Mouse (Mus musculus): Measurements from ENCODE around the gene Slc6a11.

Slc6a11 gene

DNA sequence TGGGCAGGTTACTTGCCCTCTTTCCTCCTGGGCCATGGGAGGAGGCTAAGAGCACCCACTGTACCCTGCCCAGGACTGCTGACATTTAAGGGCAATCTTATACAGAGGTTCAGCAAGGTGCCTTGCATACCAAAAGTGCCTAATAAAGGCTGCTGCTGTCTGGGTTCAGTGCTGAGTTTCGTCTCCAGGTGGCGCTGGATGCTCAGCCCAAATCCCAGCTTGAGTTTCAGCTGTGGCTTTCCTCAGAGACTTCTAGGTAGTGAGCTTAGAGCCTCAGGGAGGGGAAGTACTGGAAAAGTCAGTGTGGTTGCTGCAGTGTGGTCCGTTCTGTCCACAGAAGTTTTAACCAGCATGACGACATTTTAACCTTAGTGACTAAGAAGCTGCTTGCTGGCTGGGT, 93.4 kb downstream of the Slc6a11 start:
- no peaks in the 10 kb centered on the region for H3K9me3 ChIP-seq (ENCODE audit: low read length)
- TF ChIP-seq CTCF (conservative IDR thresholded peaks at IDR 0.05; ENCODE audit: low read length): peak; percentile 54
- no peak for TF ChIP-seq POU5F1 (IDR thresholded peaks at IDR 0.05; ENCODE audit: borderline replicate concordance, low read length)
- no peak for TF ChIP-seq NANOG (IDR thresholded peaks at IDR 0.05; ENCODE audit: borderline replicate concordance, low read length)
- H3K36me3 ChIP-seq (ENCODE audit: insufficient read depth, low read length): no peaks in the 10 kb centered on the region
- H3K4me1 ChIP-seq (replicated peaks; ENCODE audit: low read depth, low read length): no peaks in the 10 kb centered on the region
- H3K4me3 ChIP-seq (replicated peaks; ENCODE audit: low read length): no peak overlapping the region
- H3K27me3 ChIP-seq (ENCODE audit: insufficient read depth, low read length): peaks cover 5% of the 10 kb centered on the region; the same call in 1 of the 2 replicates

DNA sequence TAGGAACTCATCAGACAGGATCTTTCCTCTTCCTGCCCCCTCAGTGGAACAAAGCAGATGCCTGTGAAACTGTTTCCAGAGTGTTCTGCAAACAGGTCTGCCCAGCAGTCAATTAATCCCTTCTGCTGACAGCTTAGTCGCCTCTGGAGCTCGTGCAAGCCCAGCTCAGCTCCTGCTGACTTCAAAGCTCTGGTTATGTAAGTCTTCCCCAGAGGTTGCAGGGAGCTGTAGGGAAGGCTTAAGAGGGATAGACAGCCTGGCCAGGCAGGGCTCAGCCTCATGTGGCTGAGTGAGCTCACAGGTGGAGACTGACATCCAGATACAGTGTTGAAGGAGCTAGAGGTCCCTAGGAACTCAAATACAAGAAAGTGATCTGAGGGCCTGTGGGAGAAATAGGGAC, 96.3 kb downstream of the Slc6a11 start:
- no peak overlapping the region for H3K4me3 ChIP-seq (replicated peaks; ENCODE audit: low read length)
- no peaks in the 10 kb centered on the region for H3K9me3 ChIP-seq (ENCODE audit: low read length)
- H3K36me3 ChIP-seq (ENCODE audit: insufficient read depth, low read length): no peaks in the 10 kb centered on the region
- TF ChIP-seq POU5F1 (IDR thresholded peaks at IDR 0.05; ENCODE audit: borderline replicate concordance, low read length): no peak
- no peak for TF ChIP-seq NANOG (IDR thresholded peaks at IDR 0.05; ENCODE audit: borderline replicate concordance, low read length)
- TF ChIP-seq CTCF (conservative IDR thresholded peaks at IDR 0.05; ENCODE audit: low read length): no peak
- H3K4me1 ChIP-seq (replicated peaks; ENCODE audit: low read depth, low read length): no peaks in the 10 kb centered on the region
- peaks cover 5% of the 10 kb centered on the region; the same call in 1 of the 2 replicates for H3K27me3 ChIP-seq (ENCODE audit: insufficient read depth, low read length)

DNA sequence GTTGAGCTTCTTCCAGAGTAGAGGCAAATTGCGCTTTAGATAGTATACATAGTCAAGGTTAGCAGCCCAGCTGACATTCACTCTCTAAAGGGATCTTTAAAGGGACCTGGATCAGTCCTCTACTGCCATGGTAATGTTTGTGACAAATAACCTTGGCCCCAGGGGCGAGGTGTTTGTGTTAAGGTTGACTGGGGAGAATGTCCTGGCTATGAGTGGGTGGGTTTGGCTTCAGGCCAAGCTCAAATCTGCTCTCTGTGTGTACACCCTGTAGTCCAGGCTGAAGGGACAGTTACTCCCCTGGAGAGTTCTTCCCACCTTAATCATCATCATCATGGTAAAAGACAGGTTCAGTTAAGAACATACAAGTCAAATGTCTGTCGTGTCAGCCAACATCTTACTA, 97.2 kb downstream of the Slc6a11 start:
- no peak for TF ChIP-seq POU5F1 (IDR thresholded peaks at IDR 0.05; ENCODE audit: borderline replicate concordance, low read length)
- TF ChIP-seq CTCF (conservative IDR thresholded peaks at IDR 0.05; ENCODE audit: low read length): no peak
- no peak for TF ChIP-seq NANOG (IDR thresholded peaks at IDR 0.05; ENCODE audit: borderline replicate concordance, low read length)
- H3K27me3 ChIP-seq (ENCODE audit: insufficient read depth, low read length): peaks cover 5% of the 10 kb centered on the region; the same call in 1 of the 2 replicates
- H3K36me3 ChIP-seq (ENCODE audit: insufficient read depth, low read length): no peaks in the 10 kb centered on the region
- no peaks in the 10 kb centered on the region for H3K4me1 ChIP-seq (replicated peaks; ENCODE audit: low read depth, low read length)
- H3K4me3 ChIP-seq (replicated peaks; ENCODE audit: low read length): no peak overlapping the region
- H3K9me3 ChIP-seq (ENCODE audit: low read length): no peaks in the 10 kb centered on the region

DNA sequence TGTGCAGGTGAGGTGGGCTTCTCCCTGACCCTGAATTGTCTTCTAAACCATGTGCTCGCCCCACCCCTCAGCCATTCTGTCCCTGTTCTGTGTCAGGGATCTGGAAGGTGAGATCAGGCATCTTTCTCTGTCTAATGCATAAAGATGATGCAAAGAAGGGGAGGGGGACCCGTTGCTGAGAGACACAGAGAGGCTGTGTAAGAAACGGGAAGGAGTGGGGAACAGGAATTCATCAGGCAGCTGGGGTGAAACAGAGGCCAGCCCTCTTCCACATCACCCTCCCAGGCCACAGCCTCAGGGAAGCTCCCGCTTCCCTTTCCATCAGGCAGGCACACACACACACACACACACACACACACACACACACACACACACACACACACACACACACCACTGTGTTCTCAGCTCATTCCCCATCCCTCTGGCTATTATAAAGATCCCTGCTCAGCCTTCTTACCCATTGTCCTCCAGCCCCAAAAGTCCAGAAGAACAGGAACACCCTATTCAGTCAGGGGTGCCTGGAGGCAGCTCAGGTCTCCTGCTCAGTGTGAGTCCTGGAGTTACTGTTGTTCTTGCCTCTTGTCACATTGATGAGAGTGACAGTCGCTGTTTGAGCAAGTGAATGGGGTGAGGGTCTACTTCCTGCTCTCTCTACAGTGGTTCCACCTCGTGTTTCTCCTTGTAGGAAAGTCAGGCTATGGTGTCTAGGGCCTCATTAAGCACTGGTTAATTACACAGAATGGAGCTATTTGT, 108.0 kb downstream of the Slc6a11 start:
- no peaks in the 10 kb centered on the region for H3K4me1 ChIP-seq (replicated peaks; ENCODE audit: low read depth, low read length)
- peaks cover 9% of the 10 kb centered on the region; the same call in 1 of the 2 replicates for H3K9me3 ChIP-seq (ENCODE audit: low read length)
- no peaks in the 10 kb centered on the region for H3K36me3 ChIP-seq (ENCODE audit: insufficient read depth, low read length)
- H3K27me3 ChIP-seq (ENCODE audit: insufficient read depth, low read length): peaks cover 31% of the 10 kb centered on the region
- TF ChIP-seq NANOG (IDR thresholded peaks at IDR 0.05; ENCODE audit: borderline replicate concordance, low read length): no peak
- TF ChIP-seq CTCF (conservative IDR thresholded peaks at IDR 0.05; ENCODE audit: low read length): no peak
- no peak for TF ChIP-seq POU5F1 (IDR thresholded peaks at IDR 0.05; ENCODE audit: borderline replicate concordance, low read length)
- H3K4me3 ChIP-seq (replicated peaks; ENCODE audit: low read length): no peak overlapping the region

DNA sequence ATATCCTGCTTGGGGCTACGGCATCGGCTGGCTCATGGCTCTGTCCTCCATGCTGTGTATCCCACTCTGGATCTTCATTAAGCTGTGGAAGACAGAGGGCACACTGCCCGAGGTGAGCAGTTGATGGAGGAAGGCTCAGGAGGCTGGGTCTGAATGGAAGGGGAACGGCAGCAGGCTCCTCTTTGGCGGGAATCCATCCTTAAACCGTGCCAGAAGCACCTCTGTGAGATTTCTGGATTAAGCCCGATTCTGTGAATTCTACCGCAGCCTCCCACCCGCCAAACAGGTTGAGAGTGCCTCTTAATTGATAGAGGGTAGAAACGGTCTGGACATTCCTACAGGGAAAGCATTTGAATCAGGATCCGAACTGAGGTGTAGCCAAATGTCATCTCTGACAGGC, 114.6 kb downstream of the Slc6a11 start:
- no peaks in the 10 kb centered on the region for H3K4me1 ChIP-seq (replicated peaks; ENCODE audit: low read depth, low read length)
- H3K4me3 ChIP-seq (replicated peaks; ENCODE audit: low read length): no peak overlapping the region
- TF ChIP-seq POU5F1 (IDR thresholded peaks at IDR 0.05; ENCODE audit: borderline replicate concordance, low read length) (no peak), CTCF (conservative IDR thresholded peaks at IDR 0.05; ENCODE audit: low read length) (no peak), NANOG (IDR thresholded peaks at IDR 0.05; ENCODE audit: borderline replicate concordance, low read length) (no peak)
- H3K9me3 ChIP-seq (ENCODE audit: low read length): no peaks in the 10 kb centered on the region
- peaks cover 37% of the 10 kb centered on the region for H3K27me3 ChIP-seq (ENCODE audit: insufficient read depth, low read length)
- H3K36me3 ChIP-seq (ENCODE audit: insufficient read depth, low read length): no peaks in the 10 kb centered on the region

DNA sequence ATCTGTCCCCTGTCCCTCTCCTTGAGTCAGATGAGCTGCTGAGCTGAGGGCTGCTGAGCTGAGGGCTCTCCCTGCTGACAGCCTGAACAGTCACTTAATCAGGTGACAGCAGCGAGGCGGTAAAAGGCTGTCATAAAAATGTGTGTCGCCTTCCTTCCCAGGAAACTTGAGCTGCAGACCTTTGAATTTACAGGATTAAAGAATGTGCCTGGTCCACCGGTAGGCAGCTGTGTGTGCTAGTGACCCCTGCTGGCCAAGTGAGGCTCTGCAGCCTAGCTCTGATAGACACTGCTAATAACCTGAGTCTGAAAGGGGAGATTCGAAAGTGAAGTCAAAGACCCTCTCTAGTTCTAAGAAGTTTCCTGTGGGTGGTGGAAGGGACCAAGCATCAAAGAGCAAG, 119.3 kb downstream of the Slc6a11 start:
- H3K4me1 ChIP-seq (replicated peaks; ENCODE audit: low read depth, low read length): no peaks in the 10 kb centered on the region
- H3K9me3 ChIP-seq (ENCODE audit: low read length): no peaks in the 10 kb centered on the region
- peaks cover 43% of the 10 kb centered on the region for H3K27me3 ChIP-seq (ENCODE audit: insufficient read depth, low read length)
- H3K36me3 ChIP-seq (ENCODE audit: insufficient read depth, low read length): no peaks in the 10 kb centered on the region
- TF ChIP-seq NANOG (IDR thresholded peaks at IDR 0.05; ENCODE audit: borderline replicate concordance, low read length) (no peak), CTCF (conservative IDR thresholded peaks at IDR 0.05; ENCODE audit: low read length) (peak; percentile 96), POU5F1 (IDR thresholded peaks at IDR 0.05; ENCODE audit: borderline replicate concordance, low read length) (no peak)
- H3K4me3 ChIP-seq (replicated peaks; ENCODE audit: low read length): no peak overlapping the region

DNA sequence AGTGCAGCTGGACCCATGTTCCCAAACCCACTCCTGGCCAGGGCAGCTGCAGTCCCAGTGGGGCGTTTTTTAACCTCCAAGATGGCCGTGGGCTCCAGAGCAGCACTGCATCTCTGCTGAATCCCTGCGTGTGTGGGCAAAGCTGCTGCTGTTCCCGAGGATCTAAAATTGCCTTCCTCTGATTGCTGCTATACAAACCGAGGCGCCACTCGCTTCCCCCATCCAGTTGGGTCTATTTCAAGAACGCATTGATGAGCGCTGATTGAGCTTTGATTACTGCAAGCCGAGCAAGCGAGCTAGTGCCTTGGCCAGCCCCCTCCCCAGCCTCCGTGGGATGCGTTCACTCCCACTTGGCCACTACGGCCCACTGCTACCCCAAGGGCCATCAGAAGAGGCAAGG, 123.9 kb downstream of the Slc6a11 start:
- Histone ChIP-seq H3K36me3 (ENCODE audit: insufficient read depth, low read length) (no peaks in the 10 kb centered on the region), H3K27me3 (ENCODE audit: insufficient read depth, low read length) (peaks cover 18% of the 10 kb centered on the region), H3K9me3 (ENCODE audit: low read length) (no peaks in the 10 kb centered on the region), H3K4me1 (replicated peaks; ENCODE audit: low read depth, low read length) (no peaks in the 10 kb centered on the region), H3K4me3 (replicated peaks; ENCODE audit: low read length) (no peak overlapping the region)
- TF ChIP-seq CTCF (conservative IDR thresholded peaks at IDR 0.05; ENCODE audit: low read length) (no peak), NANOG (IDR thresholded peaks at IDR 0.05; ENCODE audit: borderline replicate concordance, low read length) (no peak), POU5F1 (IDR thresholded peaks at IDR 0.05; ENCODE audit: borderline replicate concordance, low read length) (no peak)

DNA sequence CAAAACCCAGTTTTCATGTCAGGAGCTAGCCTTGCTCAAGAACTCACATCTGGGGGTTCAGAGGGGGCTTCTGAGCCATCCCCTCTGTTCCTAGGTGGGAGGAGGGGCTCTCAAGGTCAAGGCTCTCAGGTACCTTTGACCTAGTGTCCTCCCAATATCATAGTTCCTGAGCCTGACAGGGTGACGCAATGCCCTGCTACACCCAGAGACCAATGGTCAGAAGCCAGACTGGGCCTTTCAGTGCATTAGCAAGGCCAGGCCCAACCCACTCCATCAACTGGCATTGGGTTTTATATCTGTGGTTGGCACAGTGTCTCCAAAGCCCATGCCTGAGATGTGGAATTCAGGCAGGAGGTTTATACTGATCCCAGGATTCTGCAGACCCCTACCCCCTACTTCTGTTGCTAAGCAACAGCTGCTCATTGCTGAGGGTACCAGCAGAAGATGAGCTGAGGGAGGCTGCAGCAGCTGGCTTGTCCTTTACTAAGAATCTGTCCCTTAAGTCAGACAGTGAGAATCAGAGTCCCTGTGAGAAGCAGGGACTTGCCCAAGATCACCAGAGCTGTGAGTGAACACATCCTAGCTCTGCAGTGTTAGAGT, 126.8 kb downstream of the Slc6a11 start:
- no peaks in the 10 kb centered on the region for H3K9me3 ChIP-seq (ENCODE audit: low read length)
- H3K36me3 ChIP-seq (ENCODE audit: insufficient read depth, low read length): no peaks in the 10 kb centered on the region
- no peak overlapping the region for H3K4me3 ChIP-seq (replicated peaks; ENCODE audit: low read length)
- H3K4me1 ChIP-seq (replicated peaks; ENCODE audit: low read depth, low read length): no peaks in the 10 kb centered on the region
- H3K27me3 ChIP-seq (ENCODE audit: insufficient read depth, low read length): peaks cover 13% of the 10 kb centered on the region
- TF ChIP-seq CTCF (conservative IDR thresholded peaks at IDR 0.05; ENCODE audit: low read length) (no peak), POU5F1 (IDR thresholded peaks at IDR 0.05; ENCODE audit: borderline replicate concordance, low read length) (no peak)
